Mouse (Mus musculus) liver, adult 2 months (tissue): ENCODE data around the gene Csrnp2. TPM values are rescaled to one million over a fixed set of nuclear protein-coding genes. Genes with fewer than 3 reads are reported as not detected.

Experiments
- DNase-seq: peaks from one replicate; pipeline ENCODE4 v3.0.0-alpha.2; 2011; ENCODE audit warnings: low read depth, low spot score; ENCODE audit errors: extremely low read depth
- H3K27ac ChIP-seq: fragments of 200-500 bp; replicated peaks from 2 replicates; pipeline ENCODE4 v1.5.1; 2012; ENCODE audit warnings: low read depth, mild to moderate bottlenecking, control low read depth, inconsistent platforms, low read length; ENCODE audit not compliant: insufficient read depth
- H3K27me3 ChIP-seq: fragments of 200-500 bp; 2 replicates; pipeline ENCODE4 v1.6.1; 2012; ENCODE audit warnings: mild to moderate bottlenecking, moderate library complexity, low read length, inconsistent platforms; ENCODE audit not compliant: control insufficient read depth, insufficient read depth
- H3K36me3 ChIP-seq: fragments of 200-500 bp; 2 replicates; pipeline ENCODE4 v1.6.1; 2012; ENCODE audit warnings: low read length, inconsistent platforms; ENCODE audit not compliant: control insufficient read depth, insufficient read depth
- H3K4me1 ChIP-seq: fragments of 200-500 bp; 2 replicates; pipeline ENCODE4 v1.6.1; 2011; ENCODE audit warnings: low read length; ENCODE audit not compliant: control insufficient read depth, insufficient read depth
- H3K4me3 ChIP-seq: fragments of 200-500 bp; 2 replicates; pipeline ENCODE4 v1.5.1; 2011; ENCODE audit warnings: low read depth, mild to moderate bottlenecking, control low read depth, low read length, moderate library complexity; ENCODE audit not compliant: insufficient read depth
- H3K79me2 ChIP-seq: fragments of 200-500 bp; 2 replicates; pipeline ENCODE4 v1.6.1; 2012; ENCODE audit warnings: inconsistent platforms, mild to moderate bottlenecking, low read length, moderate library complexity; ENCODE audit not compliant: control insufficient read depth, insufficient read depth
- H3K9ac ChIP-seq: fragments of 200-500 bp; 2 replicates; pipeline ENCODE4 v1.6.1; 2012; ENCODE audit warnings: low read depth, mild to moderate bottlenecking, control low read depth, inconsistent platforms, low read length
- CTCF ChIP-seq: fragments of 200-500 bp; IDR thresholded peaks from 2 replicates; pipeline ENCODE4 v1.5.1; 2011; ENCODE audit warnings: low read depth, low read length, control low read depth
- POLR2A ChIP-seq: fragments of 200-500 bp; IDR thresholded peaks from 2 replicates; pipeline ENCODE4 v1.6.1; 2011; ENCODE audit warnings: low read length, control low read depth; ENCODE audit not compliant: insufficient read depth; ENCODE audit errors: extremely low read depth
- WGBS: fragments of 180-500 bp; shearing (Covaris S2); methylation state at CpG from one replicate; pipeline ENCODE4 v1.1.7; 2018; 5-methylcytosine and 5-hydroxymethylcytosine counted together
- polyA plus RNA-seq: library from polyadenylated mRNA; depleted of rRNA; stranded (reverse); fragments of >200 nt; gene quantifications from 2 replicates; pipeline ENCODE4 v1.2.3, GENCODE M21; 2012
- total RNA-seq: library from RNA; depleted of rRNA; stranded (reverse); fragments of >200 nt; gene quantifications from 2 replicates; pipeline ENCODE4 v1.2.3, GENCODE M21; 2014

Gene Csrnp2
- total and polyA plus RNA-seq, 2 experiments: 0.92 to 1.1 TPM

DNA sequence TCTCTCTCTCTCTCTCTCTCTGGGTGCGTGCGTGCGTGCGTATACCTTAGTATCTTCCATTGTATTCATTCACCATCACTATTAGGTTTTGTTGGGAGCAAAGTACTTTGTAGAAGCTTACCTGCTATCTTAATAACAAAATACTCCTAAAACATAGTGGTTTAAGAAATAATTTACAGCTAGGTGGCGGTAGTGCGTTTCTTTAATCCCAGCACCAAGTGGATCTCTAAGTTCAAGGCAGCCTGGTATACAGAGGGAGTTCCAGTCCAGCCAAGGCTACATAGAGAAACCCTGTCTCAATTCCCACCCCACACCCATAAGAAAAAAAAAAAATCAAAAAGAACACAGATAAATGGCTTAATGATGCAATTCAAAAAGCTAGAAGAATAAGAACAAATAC lies 42.6 kb upstream of the Csrnp2 start:
- H3K79me2 ChIP-seq: peaks cover 7% of the 10 kb centered on the region; the same call in 1 of the 2 replicates
- no peaks in the 10 kb centered on the region for H3K36me3 ChIP-seq
- no peak for TF ChIP-seq POLR2A
- 0 out of 2 replicates have a peak, but pooled peaks have one; percentile 19 for TF ChIP-seq CTCF
- 84% methylated on average over 6 of the region's 6 CpGs for WGBS
- H3K9ac ChIP-seq: no peak overlapping the region
- H3K27me3 ChIP-seq: no peaks in the 10 kb centered on the region
- H3K4me3 ChIP-seq: no peak overlapping the region
- peaks cover 2% of the 10 kb centered on the region; the same call in 1 of the 2 replicates for H3K4me1 ChIP-seq
- H3K27ac ChIP-seq: no peak overlapping the region
- peak; percentile 62 for DNase-seq

DNA sequence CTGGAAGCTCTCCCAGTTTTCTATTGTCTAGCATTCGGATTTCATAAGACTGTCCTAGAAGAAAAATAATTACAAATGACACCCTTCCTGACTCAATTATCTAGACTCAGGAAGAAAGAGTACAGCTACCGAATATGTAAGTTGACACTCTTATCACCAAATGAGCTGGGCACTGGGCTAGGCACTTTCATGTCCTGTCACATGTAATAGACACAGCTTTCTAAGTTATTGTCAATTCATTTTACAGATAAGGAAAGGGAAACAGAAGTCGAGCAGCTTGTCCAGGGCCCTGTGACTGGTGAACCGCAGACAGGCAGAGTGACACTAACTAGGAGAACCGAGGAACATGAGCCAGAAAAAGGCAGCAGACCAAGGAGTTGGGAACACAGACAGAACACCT lies 32.6 kb upstream of the Csrnp2 start:
- H3K4me3 ChIP-seq: no peak overlapping the region
- no peaks in the 10 kb centered on the region for H3K79me2 ChIP-seq
- 84% methylated on average over 5 of the region's 5 CpGs for WGBS
- TF ChIP-seq CTCF (no peak), POLR2A (no peak)
- no peak overlapping the region for H3K9ac ChIP-seq
- H3K36me3 ChIP-seq: peaks cover 4% of the 10 kb centered on the region; the same call in 1 of the 2 replicates
- DNase-seq: no peak
- no peaks in the 10 kb centered on the region for H3K4me1 ChIP-seq
- H3K27me3 ChIP-seq: no peaks in the 10 kb centered on the region
- no peak overlapping the region for H3K27ac ChIP-seq

DNA sequence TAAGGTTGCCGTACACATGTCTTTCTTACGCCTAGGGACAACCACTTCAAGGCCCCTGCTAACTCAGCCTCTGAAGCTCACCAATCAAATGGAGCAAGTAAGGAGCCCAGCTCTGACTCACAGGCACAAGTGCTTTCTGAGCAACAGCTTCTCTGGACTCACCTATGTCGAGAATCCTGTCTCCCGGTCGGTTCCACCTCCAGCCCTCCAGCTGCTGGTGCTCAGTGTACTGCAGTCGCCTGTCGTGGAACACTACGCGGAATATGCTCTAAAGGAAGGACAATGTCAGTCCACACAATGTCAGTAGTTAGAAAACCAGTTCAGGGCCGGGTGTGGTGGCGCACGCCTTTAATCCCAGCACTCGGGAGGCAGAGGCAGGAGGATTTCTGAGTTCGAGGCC lies 30.1 kb upstream of the Csrnp2 start:
- DNase-seq: no peak
- H3K79me2 ChIP-seq: no peaks in the 10 kb centered on the region
- no peak for TF ChIP-seq CTCF
- TF ChIP-seq POLR2A: no peak
- H3K4me3 ChIP-seq: no peak overlapping the region
- H3K9ac ChIP-seq: no peak overlapping the region
- H3K27ac ChIP-seq: no peak overlapping the region
- H3K36me3 ChIP-seq: peaks cover 11% of the 10 kb centered on the region; the same call in 1 of the 2 replicates
- no peaks in the 10 kb centered on the region for H3K27me3 ChIP-seq
- WGBS: 96% methylated on average over 14 of the region's 14 CpGs
- no peaks in the 10 kb centered on the region for H3K4me1 ChIP-seq

DNA sequence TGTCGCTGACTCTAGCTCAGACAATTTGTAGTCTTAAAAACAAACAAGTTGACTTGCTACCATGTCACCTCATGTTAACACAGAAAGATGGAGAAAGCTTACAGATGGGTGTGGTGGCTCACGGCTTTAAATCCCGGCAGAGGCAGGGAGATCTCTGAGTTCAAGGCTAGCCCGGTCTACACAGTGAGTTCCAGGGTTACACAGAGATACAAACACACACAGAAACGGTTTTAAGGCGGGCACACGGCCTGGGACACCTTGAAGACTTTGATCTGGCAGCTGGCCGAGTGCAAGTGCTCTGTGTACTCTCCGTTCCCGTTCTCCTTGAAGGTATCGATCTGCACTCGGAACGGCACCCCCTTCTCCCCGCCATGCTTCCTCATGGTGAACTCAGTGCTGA lies 25.0 kb upstream of the Csrnp2 start:
- H3K9ac ChIP-seq: no peak overlapping the region
- DNase-seq: no peak
- no peaks in the 10 kb centered on the region for H3K27me3 ChIP-seq
- TF ChIP-seq POLR2A: no peak
- no peak for TF ChIP-seq CTCF
- 93% methylated on average over 14 of the region's 14 CpGs for WGBS
- peaks cover 17% of the 10 kb centered on the region for H3K36me3 ChIP-seq
- no peaks in the 10 kb centered on the region for H3K4me1 ChIP-seq
- no peaks in the 10 kb centered on the region for H3K79me2 ChIP-seq
- H3K4me3 ChIP-seq: no peak overlapping the region
- H3K27ac ChIP-seq: no peak overlapping the region

DNA sequence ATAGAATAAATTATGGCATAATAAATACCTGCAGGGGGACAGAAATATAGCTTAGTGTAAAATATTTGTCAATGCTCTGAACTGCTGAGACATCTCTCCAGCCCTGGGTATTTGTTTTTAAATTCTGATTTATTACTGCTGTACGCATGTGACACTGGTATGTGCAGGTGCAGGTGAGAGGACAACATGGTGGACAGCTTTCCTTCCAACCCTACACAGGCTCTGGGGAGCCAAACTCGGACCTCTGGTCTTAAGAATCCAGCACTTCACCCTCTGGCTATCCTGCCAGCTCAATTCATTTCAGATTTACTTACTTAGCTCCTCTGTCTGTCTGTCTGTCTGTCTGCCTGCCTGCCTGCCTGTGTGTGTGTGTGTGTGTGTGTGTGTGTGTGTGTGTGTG lies 19.8 kb upstream of the Csrnp2 start:
- peaks cover 38% of the 10 kb centered on the region for H3K36me3 ChIP-seq
- H3K79me2 ChIP-seq: no peaks in the 10 kb centered on the region
- no peaks in the 10 kb centered on the region for H3K4me1 ChIP-seq
- no peak overlapping the region for H3K27ac ChIP-seq
- no peak overlapping the region for H3K4me3 ChIP-seq
- H3K9ac ChIP-seq: no peak overlapping the region
- no peaks in the 10 kb centered on the region for H3K27me3 ChIP-seq
- 85% methylated on average over 2 of the region's 2 CpGs for WGBS
- TF ChIP-seq CTCF (no peak), POLR2A (no peak)
- DNase-seq: no peak

DNA sequence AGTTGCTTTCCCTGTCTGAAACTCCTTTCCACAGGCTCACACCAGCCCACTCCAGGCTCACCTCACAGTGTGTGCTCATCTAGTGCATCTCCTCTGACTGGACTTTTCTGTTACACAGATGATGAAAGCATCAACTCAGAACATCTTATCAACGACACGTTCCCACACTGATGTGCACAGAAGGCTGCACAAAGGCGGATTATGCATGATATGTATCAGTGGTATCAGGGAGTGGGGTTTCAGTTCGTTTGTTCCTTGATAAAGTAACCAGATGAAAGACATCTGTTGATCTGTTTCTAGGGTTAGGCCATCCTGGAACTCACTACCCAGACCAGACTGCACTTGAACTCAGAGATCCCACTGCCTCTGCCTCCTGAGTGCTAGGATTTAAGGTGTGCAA lies 18.1 kb upstream of the Csrnp2 start:
- WGBS: 90% methylated on average over 4 of the region's 4 CpGs
- DNase-seq: no peak
- no peak for TF ChIP-seq CTCF
- no peak for TF ChIP-seq POLR2A
- no peaks in the 10 kb centered on the region for H3K4me1 ChIP-seq
- no peaks in the 10 kb centered on the region for H3K27me3 ChIP-seq
- H3K9ac ChIP-seq: no peak overlapping the region
- no peaks in the 10 kb centered on the region for H3K79me2 ChIP-seq
- peaks cover 35% of the 10 kb centered on the region; the same call in 1 of the 2 replicates for H3K36me3 ChIP-seq
- no peak overlapping the region for H3K4me3 ChIP-seq
- H3K27ac ChIP-seq: no peak overlapping the region
